Mouse (Mus musculus) C2C12 (cell line): Measurements from ENCODE around the gene Trpm1.

Source experiments
- CEBPB ChIP-seq: IDR thresholded peaks from one replicate; pipeline ENCODE4 v1.6.1; 2011; ENCODE audit warnings: low read depth, mild to moderate bottlenecking, control low read depth, moderate library complexity
- CTCF ChIP-seq: IDR thresholded peaks from one replicate; pipeline ENCODE4 v1.5.1; 2011; ENCODE audit not compliant: control insufficient read depth, insufficient read depth, insufficient read length
- FOSL1 ChIP-seq: IDR thresholded peaks from one replicate; pipeline ENCODE4 v1.8.0; 2011; ENCODE audit warnings: mild to moderate bottlenecking, low read length; ENCODE audit not compliant: poor library complexity, insufficient read depth, severe bottlenecking
- MAX ChIP-seq: IDR thresholded peaks from one replicate; pipeline ENCODE4 v1.6.1; 2011; ENCODE audit warnings: mild to moderate bottlenecking, control low read depth
- MYOD1 ChIP-seq: IDR thresholded peaks from one replicate; pipeline ENCODE4 v1.6.1; 2011; ENCODE audit warnings: low read depth; ENCODE audit not compliant: control insufficient read depth, insufficient read length
- MYOG ChIP-seq: IDR thresholded peaks from one replicate; pipeline ENCODE4 v1.6.1; 2011; ENCODE audit not compliant: control insufficient read depth, insufficient read length; ENCODE audit errors: extremely low read depth
- USF1 ChIP-seq: IDR thresholded peaks from one replicate; pipeline ENCODE4 v1.6.1; 2011; ENCODE audit warnings: low read depth, mild to moderate bottlenecking, control low read depth, moderate library complexity

- TF ChIP-seq CTCF, result no peak
- TF ChIP-seq MAX, result no peak
- no peak for TF ChIP-seq USF1
- no peak for TF ChIP-seq FOSL1
- no peak for TF ChIP-seq CEBPB
- TF ChIP-seq MYOG, result no peak
- TF ChIP-seq MYOD1, result no peak
Measured at GRCm38 (mm10) chr7:64161990-64162389, 8.4 kb downstream of the Trpm1 start.
